Mouse (Mus musculus): ENCODE measurements around the gene Ncoa5. TPM values are rescaled to one million over a fixed set of nuclear protein-coding genes. Genes with fewer than 3 reads are reported as not detected.

Ncoa5 gene
- polyA plus RNA-seq, 1 experiment, result 25.1 TPM

DNA sequence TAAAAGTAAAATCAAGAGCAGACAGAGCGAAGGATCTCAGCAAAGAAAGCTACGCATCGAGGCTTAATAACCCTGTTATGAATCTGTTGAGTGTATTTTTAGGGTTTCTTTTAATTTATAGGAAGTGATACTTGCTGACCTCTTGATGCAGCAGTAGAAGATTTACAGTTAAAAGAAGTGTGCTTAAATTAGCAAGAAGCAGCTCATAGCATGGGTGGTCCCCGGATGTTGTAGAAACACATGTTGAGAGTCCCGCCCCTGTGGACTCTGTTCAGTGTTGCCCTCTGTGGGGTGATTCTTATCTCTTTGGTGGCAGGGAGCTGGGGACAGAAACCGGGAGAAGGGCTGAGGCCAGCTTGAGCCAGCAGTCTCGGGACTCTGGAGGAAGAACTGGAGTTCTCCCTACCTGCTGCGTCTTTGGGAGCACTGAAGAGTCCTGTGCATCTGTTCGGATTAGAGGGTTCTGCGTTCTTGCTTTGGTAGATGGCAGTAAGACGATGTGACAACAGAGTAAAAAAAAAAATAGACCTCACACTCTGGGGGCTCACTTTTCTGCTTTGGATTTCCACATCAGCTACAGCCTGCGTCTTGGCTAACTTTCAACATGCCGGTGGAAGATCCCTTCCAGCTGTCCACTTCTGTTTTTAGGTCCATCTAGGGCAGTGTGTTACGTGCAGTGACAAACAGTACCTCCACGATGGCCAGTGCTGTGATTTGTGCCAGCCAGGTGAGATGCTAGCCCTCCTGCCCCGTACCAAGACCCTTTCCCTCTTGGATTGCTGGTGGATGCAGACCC, 27.2 kb upstream of the Ncoa5 start:
- Histone ChIP-seq H3K4me1 (ENCODE audit: control insufficient read depth, insufficient read depth, insufficient read length) (peaks cover 20% of the 10 kb centered on the region; the same call in 1 of the 2 replicates), H3K27ac (ENCODE audit: insufficient read depth, low read length) (peak overlapping the region; percentile 55), H3K4me3 (ENCODE audit: extremely low read depth, insufficient read depth, insufficient read length) (no peak overlapping the region), H3K36me3 (ENCODE audit: control insufficient read depth, insufficient read depth, low read length) (peaks cover 20% of the 10 kb centered on the region), H3K27me3 (ENCODE audit: control insufficient read depth, insufficient read depth, low read length) (no peaks in the 10 kb centered on the region)
- 58% methylated on average over 16 of the region's 16 CpGs for WGBS
- peak in 1 of 2 experiments; percentile 55 for DNase-seq (ENCODE audit: low read depth in 1 of 2, low spot score in 2 of 2)
- TF ChIP-seq CTCF (IDR thresholded peaks at IDR 0.05; ENCODE audit: extremely low read depth, insufficient read depth, insufficient read length, insufficient replicate concordance), result no peak
- TF ChIP-seq POLR2A (IDR thresholded peaks at IDR 0.05; ENCODE audit: low read depth, low read length), result no peak

- Histone ChIP-seq H3K27me3 (ENCODE audit: control insufficient read depth, insufficient read depth, low read length) (no peaks in the 10 kb centered on the region), H3K36me3 (ENCODE audit: control insufficient read depth, insufficient read depth, low read length) (peaks cover 12% of the 10 kb centered on the region; the same call in 1 of the 2 replicates), H3K27ac (ENCODE audit: insufficient read depth, low read length) (no peak overlapping the region), H3K4me1 (ENCODE audit: control insufficient read depth, insufficient read depth, insufficient read length) (peaks cover 22% of the 10 kb centered on the region; the same call in 1 of the 2 replicates), H3K4me3 (ENCODE audit: extremely low read depth, insufficient read depth, insufficient read length) (no peak overlapping the region)
- DNase-seq (ENCODE audit: low read depth in 1 of 2, low spot score in 2 of 2), result no peak
- 67% methylated on average over 4 of the region's 4 CpGs for WGBS
- TF ChIP-seq CTCF (IDR thresholded peaks at IDR 0.05; ENCODE audit: extremely low read depth, insufficient read depth, insufficient read length, insufficient replicate concordance), result no peak
- no peak for TF ChIP-seq POLR2A (IDR thresholded peaks at IDR 0.05; ENCODE audit: low read depth, low read length)
Measured at GRCm38 (mm10) chr2:165059961-165060360, 25.3 kb upstream of the Ncoa5 start.

- peak; percentile 63 to 70 for DNase-seq (ENCODE audit: low read depth in 1 of 2, low spot score in 2 of 2)
- Histone ChIP-seq H3K4me1 (ENCODE audit: control insufficient read depth, insufficient read depth, insufficient read length) (peaks cover 18% of the 10 kb centered on the region; the same call in 1 of the 2 replicates), H3K4me3 (ENCODE audit: extremely low read depth, insufficient read depth, insufficient read length) (peak overlapping the region; percentile 69), H3K27me3 (ENCODE audit: control insufficient read depth, insufficient read depth, low read length) (no peaks in the 10 kb centered on the region), H3K27ac (ENCODE audit: insufficient read depth, low read length) (peak overlapping the region; percentile 82), H3K36me3 (ENCODE audit: control insufficient read depth, insufficient read depth, low read length) (no peaks in the 10 kb centered on the region)
- 37% methylated on average over 14 of the region's 14 CpGs for WGBS
- TF ChIP-seq CTCF (IDR thresholded peaks at IDR 0.05; ENCODE audit: extremely low read depth, insufficient read depth, insufficient read length, insufficient replicate concordance) (0 out of 2 replicates have a peak, but pooled peaks have one; percentile 5), POLR2A (IDR thresholded peaks at IDR 0.05; ENCODE audit: low read depth, low read length) (no peak)
Measured at GRCm38 (mm10) chr2:165056377-165057085, 21.9 kb upstream of the Ncoa5 start.

DNA sequence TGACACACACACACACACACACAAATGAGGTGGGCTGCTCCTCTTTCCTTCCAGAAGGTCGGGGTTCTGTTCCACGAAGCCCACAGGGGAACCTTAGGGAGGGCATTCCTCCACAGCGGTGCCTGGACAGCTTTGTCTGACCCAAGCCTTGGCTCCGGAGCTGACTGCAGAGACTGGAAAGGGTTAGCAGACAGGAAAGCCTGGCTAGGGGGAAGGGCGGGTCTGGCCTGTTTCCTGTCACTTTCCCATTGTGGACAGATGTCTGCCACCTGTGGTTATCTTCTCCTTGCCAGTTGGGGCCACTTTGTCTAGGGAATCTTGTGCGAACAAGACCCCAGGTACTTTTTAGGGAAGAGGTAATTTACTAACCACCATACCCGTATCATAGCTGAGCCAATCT, 21.2 kb upstream of the Ncoa5 start:
- WGBS, result under 1% methylated on average over 7 of the region's 7 CpGs
- H3K4me1 ChIP-seq (ENCODE audit: control insufficient read depth, insufficient read depth, insufficient read length), result peaks cover 17% of the 10 kb centered on the region; the same call in 1 of the 2 replicates
- peak overlapping the region; percentile 69 for H3K4me3 ChIP-seq (ENCODE audit: extremely low read depth, insufficient read depth, insufficient read length)
- peak in 1 of 2 experiments; percentile 36 for DNase-seq (ENCODE audit: low read depth in 1 of 2, low spot score in 2 of 2)
- H3K36me3 ChIP-seq (ENCODE audit: control insufficient read depth, insufficient read depth, low read length), result no peaks in the 10 kb centered on the region
- TF ChIP-seq CTCF (IDR thresholded peaks at IDR 0.05; ENCODE audit: extremely low read depth, insufficient read depth, insufficient read length, insufficient replicate concordance), result no peak
- no peak for TF ChIP-seq POLR2A (IDR thresholded peaks at IDR 0.05; ENCODE audit: low read depth, low read length)
- peak overlapping the region; percentile 82 for H3K27ac ChIP-seq (ENCODE audit: insufficient read depth, low read length)
- H3K27me3 ChIP-seq (ENCODE audit: control insufficient read depth, insufficient read depth, low read length), result peaks cover 2% of the 10 kb centered on the region; the same call in 1 of the 2 replicates

DNA sequence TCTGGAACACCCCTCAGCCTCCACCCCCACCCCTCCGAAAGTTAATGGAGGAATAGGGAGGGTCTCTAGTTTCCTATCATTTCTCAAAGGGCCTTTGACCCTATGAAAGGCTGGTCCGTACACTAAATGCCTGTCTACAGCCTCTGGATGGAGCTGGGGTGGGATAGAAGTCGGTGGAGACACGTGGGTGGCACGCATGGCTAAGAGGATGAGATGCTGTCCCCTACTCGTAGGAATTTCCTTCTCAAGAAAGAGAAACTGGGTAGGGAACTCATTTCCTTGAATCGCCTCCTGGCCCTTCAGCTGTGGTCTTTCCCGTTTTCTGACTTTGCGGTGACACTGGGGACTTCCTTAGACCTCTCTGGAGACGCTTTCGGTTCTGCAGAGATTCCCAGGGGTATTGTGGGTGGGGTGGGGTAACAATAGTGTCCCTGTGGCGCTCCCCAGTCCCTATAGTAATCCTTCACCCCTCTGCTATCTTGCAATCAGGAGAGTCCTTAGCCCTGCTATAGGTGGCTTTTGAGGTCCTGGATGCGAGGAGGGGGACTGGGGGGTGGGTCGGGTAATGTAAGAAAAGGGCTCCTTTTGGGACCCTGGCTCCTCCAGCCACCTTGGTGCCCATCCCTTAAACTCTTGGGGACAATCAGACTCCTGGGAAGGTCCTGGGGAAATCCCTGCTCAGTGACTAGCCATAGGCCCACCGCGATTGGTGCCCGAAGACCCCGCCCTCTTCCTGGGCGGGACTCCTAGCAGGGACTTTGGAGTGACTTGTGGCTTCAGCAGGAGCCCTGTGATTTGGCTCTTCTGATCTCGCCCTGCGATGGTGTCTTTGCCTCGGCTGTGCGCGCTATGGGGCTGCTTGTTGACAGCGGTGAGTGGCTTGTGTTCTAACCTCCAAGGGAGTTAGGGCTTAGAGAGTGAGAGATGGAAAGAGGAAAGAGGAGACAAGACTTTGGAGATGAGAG, 20.5 kb upstream of the Ncoa5 start, which contains the start of gene Cd40:
TSS of gene Cd40 (plus strand) at position 740 of the 965 bp plus-strand sequence.
- 5% methylated on average over 25 of the region's 25 CpGs for WGBS
- H3K27ac ChIP-seq (ENCODE audit: insufficient read depth, low read length), result peak within 1 kb of the TSS; percentile 82
- DNase-seq (ENCODE audit: low read depth in 1 of 2, low spot score in 2 of 2), result peak; percentile 54 to 81
- H3K4me1 ChIP-seq (ENCODE audit: control insufficient read depth, insufficient read depth, insufficient read length), result peaks cover 12% of the 10 kb centered on the region; the same call in 1 of the 2 replicates
- H3K36me3 ChIP-seq (ENCODE audit: control insufficient read depth, insufficient read depth, low read length), result no peaks in the 10 kb centered on the region
- no peak for TF ChIP-seq CTCF (IDR thresholded peaks at IDR 0.05; ENCODE audit: extremely low read depth, insufficient read depth, insufficient read length, insufficient replicate concordance)
- TF ChIP-seq POLR2A (IDR thresholded peaks at IDR 0.05; ENCODE audit: low read depth, low read length), result peak; percentile 78
- peak within 1 kb of the TSS; percentile 69 for H3K4me3 ChIP-seq (ENCODE audit: extremely low read depth, insufficient read depth, insufficient read length)
- peaks cover 2% of the 10 kb centered on the region; the same call in 1 of the 2 replicates for H3K27me3 ChIP-seq (ENCODE audit: control insufficient read depth, insufficient read depth, low read length)

DNA sequence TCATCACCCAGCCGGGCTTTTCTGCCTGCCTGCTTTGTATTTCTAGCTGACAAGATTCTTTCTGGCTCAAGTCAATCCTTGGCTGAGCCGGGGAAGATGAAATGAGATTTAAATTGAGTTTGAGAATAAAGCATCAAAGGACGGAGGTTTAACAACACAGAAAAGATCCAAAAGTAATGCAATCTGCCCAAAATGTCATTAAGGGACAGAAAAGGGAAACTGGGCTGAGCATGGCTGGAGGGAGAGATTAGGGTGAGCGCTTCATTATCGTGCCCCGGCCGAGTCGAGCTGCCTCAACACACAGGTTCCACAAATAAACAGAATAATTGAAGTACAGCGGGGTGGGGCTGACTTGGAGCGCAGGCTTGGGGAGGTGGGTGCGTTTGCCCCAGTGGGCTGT, 16.9 kb upstream of the Ncoa5 start:
- peaks cover 3% of the 10 kb centered on the region; the same call in 1 of the 2 replicates for H3K4me1 ChIP-seq (ENCODE audit: control insufficient read depth, insufficient read depth, insufficient read length)
- no peak for DNase-seq (ENCODE audit: low read depth in 1 of 2, low spot score in 2 of 2)
- TF ChIP-seq POLR2A (IDR thresholded peaks at IDR 0.05; ENCODE audit: low read depth, low read length) (no peak), CTCF (IDR thresholded peaks at IDR 0.05; ENCODE audit: extremely low read depth, insufficient read depth, insufficient read length, insufficient replicate concordance) (no peak)
- no peak overlapping the region for H3K27ac ChIP-seq (ENCODE audit: insufficient read depth, low read length)
- H3K27me3 ChIP-seq (ENCODE audit: control insufficient read depth, insufficient read depth, low read length), result peaks cover 2% of the 10 kb centered on the region; the same call in 1 of the 2 replicates
- 46% methylated on average over 11 of the region's 11 CpGs for WGBS
- no peak overlapping the region for H3K4me3 ChIP-seq (ENCODE audit: extremely low read depth, insufficient read depth, insufficient read length)
- H3K36me3 ChIP-seq (ENCODE audit: control insufficient read depth, insufficient read depth, low read length), result no peaks in the 10 kb centered on the region
